Mouse (Mus musculus): ENCODE data around the gene Immp2l.

DNA sequence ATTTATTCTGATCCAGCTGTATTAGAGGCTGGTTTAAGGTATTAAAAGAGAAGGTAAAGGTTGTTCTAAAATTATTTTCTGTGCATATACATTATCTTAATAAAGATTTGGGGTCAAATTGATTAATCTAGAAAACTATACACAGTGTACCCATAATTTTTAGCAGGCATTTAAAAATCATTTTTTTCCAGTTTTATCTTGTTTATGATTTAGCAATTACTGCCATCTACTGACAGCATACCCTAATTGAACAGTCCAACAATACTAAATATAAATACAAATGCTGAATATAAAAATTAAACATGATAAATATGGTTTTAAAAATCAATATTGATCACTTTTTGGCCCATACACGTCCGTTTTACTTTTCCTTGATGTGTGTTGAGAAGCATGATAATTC lies 850.1 kb downstream of the Immp2l start:
- no peak for TF ChIP-seq CTCF (IDR thresholded peaks at IDR 0.05; ENCODE audit: low read depth, low read length)
- TF ChIP-seq TAL1 (conservative IDR thresholded peaks at IDR 0.05; ENCODE audit: low read depth, low read length), result no peak
